Mouse (Mus musculus) forebrain, postnatal 0 days (tissue): ENCODE results near the gene Taok3. TPM values are rescaled to one million over a fixed set of nuclear protein-coding genes. Genes with fewer than 3 reads are reported as not detected.
A peak's percentile ranks its signal among the peaks of the same experiment; 100 is the strongest.

Experiments
- ATAC-seq: fragments of 200-750 bp; cut with Nextera tagmentation; 2 replicates; pipeline ENCODE4 v1.8.0; 2017; ENCODE audit warnings: mild to moderate bottlenecking, moderate library complexity
- DNase-seq: peaks from one replicate; pipeline ENCODE4 v3.0.0-alpha.2; 2015
- H3K27ac ChIP-seq: fragments of 300-500 bp; sonication (generic); 2 replicates; pipeline ENCODE4 v1.5.1; 2014; ENCODE audit warnings: low read depth, mild to moderate bottlenecking, antibody characterized with exemption, low read length, moderate library complexity, mixed read lengths
- H3K27me3 ChIP-seq: fragments of 300-500 bp; sonication (generic); 2 replicates; pipeline ENCODE4 v1.6.1; 2014; ENCODE audit warnings: mild to moderate bottlenecking, low read length, mixed read lengths; ENCODE audit not compliant: insufficient read depth
- H3K36me3 ChIP-seq: fragments of 300-500 bp; sonication (generic); 2 replicates; pipeline ENCODE4 v1.6.1; 2014; ENCODE audit warnings: mild to moderate bottlenecking, moderate library complexity; ENCODE audit not compliant: insufficient read depth
- H3K4me1 ChIP-seq: fragments of 300-500 bp; sonication (generic); 2 replicates; pipeline ENCODE4 v1.6.1; 2014; ENCODE audit warnings: antibody characterized with exemption; ENCODE audit not compliant: insufficient read depth
- H3K4me2 ChIP-seq: fragments of 300-500 bp; sonication (generic); 2 replicates; pipeline ENCODE4 v1.6.1; 2014; ENCODE audit warnings: low read depth, mild to moderate bottlenecking, moderate library complexity
- H3K4me3 ChIP-seq: fragments of 300-500 bp; sonication (generic); 2 replicates; pipeline ENCODE4 v1.5.1; 2014; ENCODE audit warnings: low read depth, low read length, mixed read lengths
- H3K9ac ChIP-seq: fragments of 300-500 bp; sonication (generic); 2 replicates; pipeline ENCODE4 v1.6.1; 2014; ENCODE audit warnings: mild to moderate bottlenecking
- H3K9me3 ChIP-seq: fragments of 300-500 bp; sonication (generic); 2 replicates; pipeline ENCODE4 v1.6.1; 2016; ENCODE audit warnings: low read length
- CTCF ChIP-seq: sonication (generic); IDR thresholded peaks from 2 replicates; pipeline ENCODE4 v1.5.1; 2016; ENCODE audit warnings: antibody characterized with exemption, control low read depth, low read depth
- WGBS: fragments of 180-500 bp; shearing (Covaris S2); extraction: QIAGEN DNeasy Blood & Tissue Kit; methylation state at CpG from one replicate; pipeline ENCODE4 v1.1.7; 2014; 5-methylcytosine and 5-hydroxymethylcytosine counted together
- polyA plus RNA-seq: library from polyadenylated mRNA; unstranded; fragments of >200 nt; fragmentation: Nextera tagmentation; extraction: Ambion mirVana; gene quantifications from 2 replicates; pipeline ENCODE4 v1.2.1, GENCODE M21; 2015
- total RNA-seq: library from RNA; depleted of rRNA; stranded (reverse); fragments of >200 nt; gene quantifications from 2 replicates; pipeline ENCODE4 v1.2.3, GENCODE M21; 2014

Gene Taok3
- total and polyA plus RNA-seq, 2 experiments from 2014 or later: 37.2 to 57.6 TPM

GRCm38 (mm10) chr5:117111064-117111773 is 8.7 kb upstream of the Taok3 start:
- Histone ChIP-seq H3K4me1 (0 out of 2 replicates have a peak, but pooled peaks cover 3% of the 10 kb centered on the region), H3K4me3 (no peak overlapping the region), H3K36me3 (peaks cover 50% of the 10 kb centered on the region), H3K27ac (no peak overlapping the region), H3K4me2 (no peak overlapping the region), H3K9me3 (no peaks in the 10 kb centered on the region), H3K9ac (no peak overlapping the region), H3K27me3 (no peaks in the 10 kb centered on the region)
- DNase-seq (no peak), ATAC-seq (no peak)
- 0 out of 2 replicates have a peak, but pooled peaks have one; percentile 21 for TF ChIP-seq CTCF
- WGBS: 93% methylated on average over 16 of the region's 16 CpGs

- H3K4me1 ChIP-seq: 0 out of 2 replicates have a peak, but pooled peaks cover 3% of the 10 kb centered on the region
- no peaks in the 10 kb centered on the region for H3K27me3 ChIP-seq
- H3K4me2 ChIP-seq: no peak overlapping the region
- no peak overlapping the region for H3K9ac ChIP-seq
- no peak for TF ChIP-seq CTCF
- WGBS: 98% methylated on average over 7 of the region's 7 CpGs
- no peak overlapping the region for H3K4me3 ChIP-seq
- H3K36me3 ChIP-seq: peaks cover 45% of the 10 kb centered on the region
- ATAC-seq: no peak
- no peak overlapping the region for H3K27ac ChIP-seq
- H3K9me3 ChIP-seq: no peaks in the 10 kb centered on the region
- no peak for DNase-seq
Measured at GRCm38 (mm10) chr5:117111774-117112112, 8.2 kb upstream of the Taok3 start.

- WGBS: 94% methylated on average over 7 of the region's 7 CpGs
- DNase-seq (peak; percentile 53), ATAC-seq (no peak)
- no peak overlapping the region for H3K27ac ChIP-seq
- no peaks in the 10 kb centered on the region for H3K27me3 ChIP-seq
- H3K4me3 ChIP-seq: no peak overlapping the region
- no peak overlapping the region for H3K9ac ChIP-seq
- H3K36me3 ChIP-seq: peaks cover 29% of the 10 kb centered on the region
- no peak overlapping the region for H3K4me2 ChIP-seq
- TF ChIP-seq CTCF: peak; percentile 63
- H3K4me1 ChIP-seq: 0 out of 2 replicates have a peak, but pooled peaks cover 3% of the 10 kb centered on the region
- no peaks in the 10 kb centered on the region for H3K9me3 ChIP-seq
Measured at GRCm38 (mm10) chr5:117113330-117113729, 6.6 kb upstream of the Taok3 start.

- Histone ChIP-seq H3K4me2 (peak overlapping the region; percentile 94), H3K36me3 (peaks cover 17% of the 10 kb centered on the region), H3K27me3 (no peaks in the 10 kb centered on the region), H3K9ac (peak overlapping the region; percentile 76), H3K9me3 (no peaks in the 10 kb centered on the region), H3K27ac (0 out of 2 replicates have a peak overlapping the region, but pooled peaks have one; percentile 86), H3K4me1 (0 out of 2 replicates have a peak, but pooled peaks cover 3% of the 10 kb centered on the region), H3K4me3 (peak overlapping the region; percentile 99)
- DNase-seq (peak; percentile 19), ATAC-seq (no peak)
- 5% methylated on average over 16 of the region's 16 CpGs for WGBS
- TF ChIP-seq CTCF: peak; percentile 70
Measured at GRCm38 (mm10) chr5:117114581-117115192, 5.2 kb upstream of the Taok3 start.

GRCm38 (mm10) chr5:117115193-117115767 is 4.6 kb upstream of the Taok3 start:
- H3K4me1 ChIP-seq: 0 out of 2 replicates have a peak, but pooled peaks cover 3% of the 10 kb centered on the region
- peak overlapping the region; percentile 94 for H3K4me2 ChIP-seq
- peak overlapping the region; percentile 76 for H3K9ac ChIP-seq
- under 1% methylated on average over 32 of the region's 43 CpGs for WGBS
- TF ChIP-seq CTCF: no peak
- H3K27me3 ChIP-seq: no peaks in the 10 kb centered on the region
- H3K9me3 ChIP-seq: no peaks in the 10 kb centered on the region
- H3K27ac ChIP-seq: peak overlapping the region; percentile 86
- peak overlapping the region; percentile 99 for H3K4me3 ChIP-seq
- H3K36me3 ChIP-seq: peaks cover 17% of the 10 kb centered on the region
- ATAC-seq: no peak; the same call in 1 of the 2 replicates
- DNase-seq: peak; percentile 16

- peak; percentile 95 for TF ChIP-seq CTCF
- H3K4me3 ChIP-seq: peak within 1 kb of the TSS; percentile 99
- under 1% methylated on average over 56 of the region's 59 CpGs for WGBS
- peaks cover 2% of the 10 kb centered on the region; the same call in 1 of the 2 replicates for H3K27me3 ChIP-seq
- H3K9ac ChIP-seq: peak within 1 kb of the TSS; percentile 76
- 0 out of 2 replicates have a peak, but pooled peaks cover 8% of the 10 kb centered on the region for H3K4me1 ChIP-seq
- peak within 1 kb of the TSS; percentile 86 for H3K27ac ChIP-seq
- DNase-seq (peak; percentile 95), ATAC-seq (peak; percentile 82)
- H3K4me2 ChIP-seq: peak within 1 kb of the TSS; percentile 94
- no peaks in the 10 kb centered on the region for H3K9me3 ChIP-seq
- peaks cover 17% of the 10 kb centered on the region for H3K36me3 ChIP-seq
Measured at GRCm38 (mm10) chr5:117115836-117116366, 4.0 kb upstream of the Taok3 start, which contains the start of gene Suds3. TSS of gene Suds3 (minus strand) at chr5:117116113.
